Mouse (Mus musculus) testis, adult 2 months (tissue): ENCODE data around the gene Trim9.

Experiments used
- CTCF ChIP-seq: fragments of 200-500 bp; IDR thresholded peaks from 2 replicates; pipeline ENCODE4 v1.5.1; 2012; ENCODE audit warnings: low read depth, mild to moderate bottlenecking, inconsistent platforms, low read length, moderate library complexity; ENCODE audit not compliant: control insufficient read depth, insufficient read depth, insufficient replicate concordance
- POLR2A ChIP-seq: fragments of 200-500 bp; IDR thresholded peaks from 2 replicates; pipeline ENCODE4 v1.6.1; 2012; ENCODE audit warnings: low read depth, mild to moderate bottlenecking, inconsistent platforms, low read length, moderate library complexity; ENCODE audit not compliant: control insufficient read depth

GRCm38 (mm10) chr12:70267314-70267713, 80.1 kb downstream of the Trim9 start:
- no peak for TF ChIP-seq POLR2A
- no peak for TF ChIP-seq CTCF
